Mouse (Mus musculus): Measurements from ENCODE around the gene Pigs. TPM values are rescaled to one million over a fixed set of nuclear protein-coding genes. Genes with fewer than 3 reads are reported as not detected.

Pigs gene
- polyA plus RNA-seq (2014; fragmentation: Nextera tagmentation; extraction: Ambion mirVana), result 72.3 and 82.1 TPM in 2 replicates

- Histone ChIP-seq H3K27ac (replicated peaks; ENCODE audit: low read depth, low read length) (peak within 1 kb of the TSS; percentile 71; the same call in 1 of the 2 replicates), H3K9ac (ENCODE audit: low read depth, low read length) (peak within 1 kb of the TSS; percentile 77)
Measured at GRCm38 (mm10) chr11:78327634-78328511, at the start of gene Pigs. TSS of gene Pigs (plus strand) at chr11:78328415.

DNA sequence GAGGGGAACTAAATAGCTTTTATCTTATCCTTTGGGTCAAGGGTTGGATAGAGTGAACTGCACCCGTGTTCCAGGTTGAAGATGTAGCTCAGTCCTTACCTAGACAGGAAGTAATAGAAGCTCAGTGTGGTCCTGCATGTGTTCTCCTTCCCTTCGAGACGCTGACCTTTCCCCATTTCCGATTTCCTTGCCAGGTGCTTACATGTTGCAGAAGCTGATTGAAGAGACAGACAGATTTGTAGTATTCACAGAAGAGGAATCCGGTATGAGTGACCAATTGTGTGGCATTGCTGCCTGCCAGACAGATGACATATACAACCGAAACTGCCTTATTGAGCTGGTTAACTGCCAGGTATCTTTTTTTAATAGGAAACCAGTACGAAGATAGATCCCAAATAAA lies 49.4 kb upstream of the Pigs start:
- no peaks in the 10 kb centered on the region for H3K4me1 ChIP-seq (ENCODE audit: control insufficient read depth, insufficient read depth, low read length)
- H3K4me3 ChIP-seq (ENCODE audit: low read depth, low read length), result no peak overlapping the region
- peaks cover 98% of the 10 kb centered on the region for H3K36me3 ChIP-seq (ENCODE audit: control insufficient read depth, insufficient read depth, low read length)
- H3K27ac ChIP-seq (replicated peaks; ENCODE audit: low read depth, low read length), result no peak overlapping the region
- no peaks in the 10 kb centered on the region for H3K27me3 ChIP-seq (replicated peaks; ENCODE audit: control insufficient read depth, insufficient read depth, low read length)
- DNase-seq (ENCODE audit: low spot score) (no peak), ATAC-seq (ENCODE audit: low read depth) (no peak)
- 91% methylated on average over 7 of the region's 7 CpGs for WGBS
- no peak overlapping the region for H3K4me2 ChIP-seq (ENCODE audit: low read depth, low read length)
- H3K9me3 ChIP-seq (ENCODE audit: control insufficient read depth, low read length), result no peaks in the 10 kb centered on the region
- H3K9ac ChIP-seq (ENCODE audit: low read depth, low read length), result no peak overlapping the region

More at GRCm38 (mm10) chr11:78327634-78328511, at the start of gene Pigs:
- Histone ChIP-seq H3K4me1 (ENCODE audit: control insufficient read depth, insufficient read depth, low read length) (peaks cover 11% of the 10 kb centered on the region), H3K9me3 (ENCODE audit: control insufficient read depth, low read length) (no peaks in the 10 kb centered on the region), H3K36me3 (ENCODE audit: control insufficient read depth, insufficient read depth, low read length) (0 out of 2 replicates have a peak, but pooled peaks cover 4% of the 10 kb centered on the region), H3K4me2 (ENCODE audit: low read depth, low read length) (peak within 1 kb of the TSS; percentile 86), H3K27me3 (replicated peaks; ENCODE audit: control insufficient read depth, insufficient read depth, low read length) (no peaks in the 10 kb centered on the region), H3K4me3 (ENCODE audit: low read depth, low read length) (peak within 1 kb of the TSS; percentile 70)
- DNase-seq (ENCODE audit: low spot score) (peak; percentile 97), ATAC-seq (ENCODE audit: low read depth) (peak; percentile 98)
- WGBS, result 13% methylated on average over 37 of the region's 37 CpGs

GRCm38 (mm10) chr11:78279586-78279985 lies 48.6 kb upstream of the Pigs start:
- Histone ChIP-seq H3K27ac (replicated peaks; ENCODE audit: low read depth, low read length) (no peak overlapping the region), H3K27me3 (replicated peaks; ENCODE audit: control insufficient read depth, insufficient read depth, low read length) (no peaks in the 10 kb centered on the region), H3K4me3 (ENCODE audit: low read depth, low read length) (no peak overlapping the region), H3K9ac (ENCODE audit: low read depth, low read length) (no peak overlapping the region), H3K9me3 (ENCODE audit: control insufficient read depth, low read length) (no peaks in the 10 kb centered on the region), H3K4me1 (ENCODE audit: control insufficient read depth, insufficient read depth, low read length) (no peaks in the 10 kb centered on the region), H3K36me3 (ENCODE audit: control insufficient read depth, insufficient read depth, low read length) (peaks cover 98% of the 10 kb centered on the region), H3K4me2 (ENCODE audit: low read depth, low read length) (no peak overlapping the region)
- ATAC-seq (ENCODE audit: low read depth) (no peak), DNase-seq (ENCODE audit: low spot score) (no peak)
- WGBS, result 86% methylated on average over 4 of the region's 4 CpGs

DNA sequence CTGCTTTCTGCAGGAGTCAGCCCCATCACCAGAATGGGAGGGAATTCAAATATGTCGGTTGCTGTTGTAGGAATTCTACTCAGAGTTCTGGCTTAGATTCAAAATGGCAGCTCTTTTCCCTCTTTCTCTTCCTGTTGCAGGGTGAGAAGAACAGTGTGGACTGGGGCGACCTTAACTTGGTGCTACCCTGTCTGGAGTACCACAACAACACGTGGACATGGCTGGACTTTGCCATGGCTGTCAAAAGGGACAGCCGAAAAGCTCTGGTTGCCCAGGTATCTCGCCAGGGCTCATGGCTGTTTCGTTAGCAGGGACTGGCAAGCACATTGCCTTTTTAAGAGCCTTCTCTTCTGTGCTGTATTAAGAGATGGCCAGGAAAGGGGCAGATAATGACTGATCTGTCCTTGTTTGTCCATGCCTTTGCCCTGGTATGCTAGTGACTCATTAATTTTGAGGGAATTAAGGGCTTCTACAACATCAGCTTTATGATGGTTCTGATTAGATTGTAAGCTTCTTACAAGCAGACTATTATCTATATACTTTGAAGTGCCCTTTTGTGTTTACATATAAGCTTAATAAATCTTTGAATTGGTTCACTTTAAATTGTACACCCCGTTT lies 39.0 kb upstream of the Pigs start:
- Histone ChIP-seq H3K27me3 (replicated peaks; ENCODE audit: control insufficient read depth, insufficient read depth, low read length) (no peaks in the 10 kb centered on the region), H3K9ac (ENCODE audit: low read depth, low read length) (no peak overlapping the region), H3K4me3 (ENCODE audit: low read depth, low read length) (no peak overlapping the region), H3K9me3 (ENCODE audit: control insufficient read depth, low read length) (no peaks in the 10 kb centered on the region), H3K4me2 (ENCODE audit: low read depth, low read length) (no peak overlapping the region), H3K4me1 (ENCODE audit: control insufficient read depth, insufficient read depth, low read length) (no peaks in the 10 kb centered on the region), H3K36me3 (ENCODE audit: control insufficient read depth, insufficient read depth, low read length) (peaks cover 78% of the 10 kb centered on the region), H3K27ac (replicated peaks; ENCODE audit: low read depth, low read length) (no peak overlapping the region)
- WGBS, result 97% methylated on average over 7 of the region's 7 CpGs
- DNase-seq (ENCODE audit: low spot score), result no peak
- no peak for ATAC-seq (ENCODE audit: low read depth)

DNA sequence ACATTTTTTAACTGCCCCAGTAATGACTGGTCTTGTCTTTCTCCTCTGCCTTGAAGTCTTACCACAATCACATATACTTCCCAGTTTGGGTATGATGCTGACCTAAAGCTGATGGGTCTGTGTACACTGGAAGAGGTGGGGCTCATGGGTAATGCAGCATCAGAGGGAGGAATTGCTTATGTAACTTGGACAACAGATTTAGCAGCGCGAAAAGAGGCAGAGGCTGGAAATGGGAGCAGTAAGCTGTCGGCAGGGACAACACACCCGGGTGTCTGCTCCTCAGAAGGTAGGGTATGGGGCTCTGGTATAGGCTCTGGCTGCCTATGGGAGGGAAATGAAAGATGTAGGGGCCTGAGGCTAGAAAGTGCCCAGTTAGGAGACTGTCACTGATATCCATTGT lies 37.6 kb upstream of the Pigs start, which contains the start of gene BC030499:
Gene BC030499, plus strand, starts transcription at position 188 of the 400 bp plus-strand sequence.
- H3K27me3 ChIP-seq (replicated peaks; ENCODE audit: control insufficient read depth, insufficient read depth, low read length), result no peaks in the 10 kb centered on the region
- no peak within 1 kb of the TSS for H3K4me2 ChIP-seq (ENCODE audit: low read depth, low read length)
- no peaks in the 10 kb centered on the region for H3K4me1 ChIP-seq (ENCODE audit: control insufficient read depth, insufficient read depth, low read length)
- no peaks in the 10 kb centered on the region for H3K9me3 ChIP-seq (ENCODE audit: control insufficient read depth, low read length)
- H3K36me3 ChIP-seq (ENCODE audit: control insufficient read depth, insufficient read depth, low read length), result peaks cover 64% of the 10 kb centered on the region
- DNase-seq (ENCODE audit: low spot score) (no peak), ATAC-seq (ENCODE audit: low read depth) (no peak)
- 91% methylated on average over 4 of the region's 4 CpGs for WGBS
- no peak within 1 kb of the TSS for H3K9ac ChIP-seq (ENCODE audit: low read depth, low read length)
- H3K4me3 ChIP-seq (ENCODE audit: low read depth, low read length), result no peak within 1 kb of the TSS
- H3K27ac ChIP-seq (replicated peaks; ENCODE audit: low read depth, low read length), result no peak within 1 kb of the TSS

DNA sequence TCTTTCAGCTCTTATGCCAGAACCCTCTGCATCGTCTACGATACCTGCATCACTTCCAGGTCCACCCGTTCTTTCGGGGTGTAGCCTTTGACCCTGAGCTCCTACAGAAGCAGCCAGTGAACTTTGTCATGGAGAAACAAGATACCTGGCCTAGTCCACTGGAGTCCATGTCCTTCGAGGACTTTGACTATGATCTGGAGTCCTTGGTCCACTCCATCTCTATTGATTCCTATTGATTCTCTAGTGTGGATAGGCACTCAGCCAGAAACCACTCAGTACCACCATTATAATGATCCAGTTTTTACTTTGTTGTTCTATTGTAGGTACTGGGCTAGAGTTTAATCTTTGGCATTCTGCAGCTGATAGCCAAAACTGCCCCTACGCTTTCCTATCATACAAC lies 33.6 kb upstream of the Pigs start:
- WGBS, result 95% methylated on average over 6 of the region's 6 CpGs
- no peak for ATAC-seq (ENCODE audit: low read depth)
- no peak for DNase-seq (ENCODE audit: low spot score)
- H3K4me3 ChIP-seq (ENCODE audit: low read depth, low read length), result no peak overlapping the region
- no peaks in the 10 kb centered on the region for H3K4me1 ChIP-seq (ENCODE audit: control insufficient read depth, insufficient read depth, low read length)
- no peaks in the 10 kb centered on the region for H3K27me3 ChIP-seq (replicated peaks; ENCODE audit: control insufficient read depth, insufficient read depth, low read length)
- peaks cover 26% of the 10 kb centered on the region; the same call in 1 of the 2 replicates for H3K36me3 ChIP-seq (ENCODE audit: control insufficient read depth, insufficient read depth, low read length)
- no peak overlapping the region for H3K9ac ChIP-seq (ENCODE audit: low read depth, low read length)
- H3K4me2 ChIP-seq (ENCODE audit: low read depth, low read length), result no peak overlapping the region
- H3K27ac ChIP-seq (replicated peaks; ENCODE audit: low read depth, low read length), result no peak overlapping the region
- no peaks in the 10 kb centered on the region for H3K9me3 ChIP-seq (ENCODE audit: control insufficient read depth, low read length)

GRCm38 (mm10) chr11:78300917-78301316 lies 27.3 kb upstream of the Pigs start:
- Histone ChIP-seq H3K36me3 (ENCODE audit: control insufficient read depth, insufficient read depth, low read length) (peaks cover 25% of the 10 kb centered on the region), H3K4me2 (ENCODE audit: low read depth, low read length) (peak overlapping the region; percentile 82), H3K9me3 (ENCODE audit: control insufficient read depth, low read length) (no peaks in the 10 kb centered on the region), H3K27me3 (replicated peaks; ENCODE audit: control insufficient read depth, insufficient read depth, low read length) (no peaks in the 10 kb centered on the region), H3K9ac (ENCODE audit: low read depth, low read length) (peak overlapping the region; percentile 72), H3K27ac (replicated peaks; ENCODE audit: low read depth, low read length) (peak overlapping the region; percentile 71), H3K4me1 (ENCODE audit: control insufficient read depth, insufficient read depth, low read length) (peaks cover 8% of the 10 kb centered on the region; the same call in 1 of the 2 replicates), H3K4me3 (ENCODE audit: low read depth, low read length) (peak overlapping the region; percentile 74)
- ATAC-seq (ENCODE audit: low read depth), result peak; percentile 4; the same call in 1 of the 2 replicates
- whole genome bisulfite sequencing, result 60% methylated on average over 7 of the region's 7 CpGs
- no peak for DNase-seq (ENCODE audit: low spot score)

DNA sequence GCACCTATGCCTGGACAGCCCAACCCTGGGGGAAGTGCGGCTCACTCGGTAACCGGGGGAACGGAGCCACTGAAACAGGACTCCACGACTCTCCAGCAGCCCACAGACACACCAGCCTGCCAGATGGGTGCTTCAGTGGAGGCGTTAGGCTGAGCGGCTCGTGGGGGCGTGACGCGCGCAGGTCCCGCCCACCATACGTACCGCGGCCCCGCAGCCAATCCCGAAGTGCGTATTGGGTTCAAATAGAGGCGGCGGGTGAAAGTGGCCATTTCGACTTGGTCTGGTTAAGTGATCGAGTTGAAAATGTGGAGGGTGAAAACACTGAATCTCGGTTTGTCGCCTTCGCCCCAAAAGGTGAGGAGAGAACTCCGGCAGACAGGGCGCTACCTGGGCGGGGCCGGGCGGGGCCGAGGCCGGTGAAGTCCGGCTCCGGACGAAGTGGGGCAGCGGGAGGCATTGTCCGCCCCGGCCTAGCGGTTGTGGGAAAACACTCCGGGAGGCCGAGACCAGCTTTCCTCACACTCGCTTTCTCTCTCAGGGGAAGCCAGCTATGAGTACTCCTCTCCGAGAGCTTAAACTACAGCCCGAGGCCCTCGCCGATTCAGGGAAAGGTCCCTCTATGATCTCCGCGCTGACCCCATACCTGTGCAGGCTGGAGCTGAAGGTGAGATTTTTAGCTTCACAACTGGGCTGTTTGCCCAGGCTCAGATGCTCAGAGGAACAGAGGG lies 26.7 kb upstream of the Pigs start, which contains the start of gene Spag5:
Gene Spag5, plus strand, starts transcription at position 173 of the 728 bp plus-strand sequence.
- under 1% methylated on average over 31 of the region's 49 CpGs for WGBS
- Histone ChIP-seq H3K4me2 (ENCODE audit: low read depth, low read length) (peak within 1 kb of the TSS; percentile 82), H3K27me3 (replicated peaks; ENCODE audit: control insufficient read depth, insufficient read depth, low read length) (no peaks in the 10 kb centered on the region), H3K27ac (replicated peaks; ENCODE audit: low read depth, low read length) (peak within 1 kb of the TSS; percentile 71), H3K4me1 (ENCODE audit: control insufficient read depth, insufficient read depth, low read length) (peaks cover 8% of the 10 kb centered on the region; the same call in 1 of the 2 replicates), H3K36me3 (ENCODE audit: control insufficient read depth, insufficient read depth, low read length) (peaks cover 31% of the 10 kb centered on the region), H3K9ac (ENCODE audit: low read depth, low read length) (peak within 1 kb of the TSS; percentile 72), H3K4me3 (ENCODE audit: low read depth, low read length) (peak within 1 kb of the TSS; percentile 74), H3K9me3 (ENCODE audit: control insufficient read depth, low read length) (no peaks in the 10 kb centered on the region)
- DNase-seq (ENCODE audit: low spot score), result peak; percentile 96
- ATAC-seq (ENCODE audit: low read depth), result peak; percentile 100
